Mouse (Mus musculus) midbrain, postnatal 0 days (tissue): ENCODE results near the gene Riok2. TPM values are rescaled to one million over a fixed set of nuclear protein-coding genes. Genes with fewer than 3 reads are reported as not detected.

Source experiments
- ATAC-seq: fragments of 200-750 bp; cut with Nextera tagmentation; 2 replicates; pipeline ENCODE4 v1.8.0; 2017; ENCODE audit warnings: moderate number of reproducible peaks, mild to moderate bottlenecking, moderate TSS enrichment, moderate library complexity; ENCODE audit not compliant: low FRiP score
- DNase-seq: peaks from one replicate; pipeline ENCODE4 v3.0.0-alpha.2; 2015; ENCODE audit warnings: low spot score
- H3K27ac ChIP-seq: fragments of 300-500 bp; sonication (generic); 2 replicates; pipeline ENCODE4 v1.5.1; 2014; ENCODE audit warnings: low read depth, mild to moderate bottlenecking, low read length, mixed read lengths
- H3K27me3 ChIP-seq: fragments of 300-500 bp; sonication (generic); 2 replicates; pipeline ENCODE4 v1.6.1; 2014; ENCODE audit warnings: low read length, control low read depth, mixed read lengths; ENCODE audit not compliant: insufficient read depth
- H3K36me3 ChIP-seq: fragments of 300-500 bp; sonication (generic); 2 replicates; pipeline ENCODE4 v1.6.1; 2014; ENCODE audit warnings: low read length, control low read depth, mixed read lengths; ENCODE audit not compliant: insufficient read depth
- H3K4me1 ChIP-seq: fragments of 300-500 bp; sonication (generic); 2 replicates; pipeline ENCODE4 v1.6.1; 2014; ENCODE audit warnings: mild to moderate bottlenecking, control low read depth, antibody characterized with exemption, low read length, mixed read lengths; ENCODE audit not compliant: insufficient read depth
- H3K4me2 ChIP-seq: fragments of 300-500 bp; sonication (generic); 2 replicates; pipeline ENCODE4 v1.6.1; 2014; ENCODE audit warnings: low read depth, mild to moderate bottlenecking, low read length, mixed read lengths; ENCODE audit not compliant: poor library complexity, severe bottlenecking
- H3K4me3 ChIP-seq: fragments of 300-500 bp; sonication (generic); 2 replicates; pipeline ENCODE4 v1.5.1; 2014; ENCODE audit warnings: low read depth, mild to moderate bottlenecking, low read length, moderate library complexity
- H3K9ac ChIP-seq: fragments of 300-500 bp; sonication (generic); replicated peaks from 2 replicates; pipeline ENCODE4 v1.6.1; 2014; ENCODE audit warnings: mild to moderate bottlenecking, low read length, moderate library complexity, mixed read lengths; ENCODE audit not compliant: poor library complexity, severe bottlenecking
- H3K9me3 ChIP-seq: fragments of 300-500 bp; sonication (generic); 2 replicates; pipeline ENCODE4 v1.6.1; 2016; ENCODE audit warnings: low read length, control low read depth
- CTCF ChIP-seq: IDR thresholded peaks from 2 replicates; pipeline ENCODE4 v1.5.1; 2016; ENCODE audit warnings: antibody characterized with exemption, mild to moderate bottlenecking
- WGBS: fragments of 180-500 bp; shearing (Covaris S2); extraction: QIAGEN DNeasy Blood & Tissue Kit; methylation state at CpG from one replicate; pipeline ENCODE4 v1.1.7; 2014; 5-methylcytosine and 5-hydroxymethylcytosine counted together
- polyA plus RNA-seq: library from polyadenylated mRNA; unstranded; fragments of >200 nt; fragmentation: Nextera tagmentation; extraction: Ambion mirVana; gene quantifications from 2 replicates; pipeline ENCODE4 v1.2.1, GENCODE M21; 2015
- total RNA-seq: library from RNA; depleted of rRNA; stranded (reverse); fragments of >200 nt; gene quantifications from 2 replicates; pipeline ENCODE4 v1.2.3, GENCODE M21; 2014

Gene Riok2
- total and polyA plus RNA-seq, 2 experiments from 2014 or later = 11.2 to 28.6 TPM

- H3K9ac ChIP-seq = peak overlapping the region; percentile 67
- no peaks in the 10 kb centered on the region for H3K27me3 ChIP-seq
- no peak for TF ChIP-seq CTCF
- no peaks in the 10 kb centered on the region for H3K9me3 ChIP-seq
- H3K27ac ChIP-seq = peak overlapping the region; percentile 72
- 3% methylated on average over 6 of the region's 6 CpGs for WGBS
- H3K4me1 ChIP-seq = peaks cover 6% of the 10 kb centered on the region; the same call in 1 of the 2 replicates
- ATAC-seq (peak; percentile 6; the same call in 1 of the 2 replicates), DNase-seq (no peak)
- 0 out of 2 replicates have a peak, but pooled peaks cover 2% of the 10 kb centered on the region for H3K36me3 ChIP-seq
- H3K4me2 ChIP-seq = peak overlapping the region; percentile 85
- peak overlapping the region; percentile 65 for H3K4me3 ChIP-seq
Measured at GRCm38 (mm10) chr17:17373550-17373917, 575 bp upstream of the Riok2 start.

DNA sequence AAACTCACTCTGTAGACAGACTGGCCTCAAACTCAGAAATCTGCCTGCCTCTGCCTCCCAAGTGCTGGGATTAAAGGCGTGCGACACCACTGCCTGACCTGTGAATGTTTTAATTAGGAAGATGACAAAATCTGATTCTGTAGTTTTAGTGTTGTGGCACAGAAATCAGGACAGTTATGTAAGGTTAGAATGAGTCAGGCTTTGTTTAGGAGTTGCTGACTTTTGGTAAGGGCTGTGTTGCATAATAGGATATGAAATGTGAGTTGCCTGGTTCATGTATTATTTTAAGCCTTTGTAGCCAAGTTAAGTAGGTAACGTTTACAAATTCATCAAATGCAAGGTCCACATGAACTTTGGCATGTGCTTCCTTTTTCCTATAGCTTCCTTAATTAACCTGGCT, 1.5 kb downstream of the Riok2 start:
- peaks cover 6% of the 10 kb centered on the region; the same call in 1 of the 2 replicates for H3K4me1 ChIP-seq
- H3K9me3 ChIP-seq = no peaks in the 10 kb centered on the region
- DNase-seq (no peak), ATAC-seq (no peak)
- H3K4me2 ChIP-seq = peak overlapping the region; percentile 5; the same call in 1 of the 2 replicates
- 91% methylated on average over 3 of the region's 3 CpGs for WGBS
- no peak for TF ChIP-seq CTCF
- H3K36me3 ChIP-seq = 0 out of 2 replicates have a peak, but pooled peaks cover 2% of the 10 kb centered on the region
- no peak overlapping the region for H3K27ac ChIP-seq
- H3K9ac ChIP-seq = peak overlapping the region; percentile 67; the same call in 1 of the 2 replicates
- no peaks in the 10 kb centered on the region for H3K27me3 ChIP-seq
- no peak overlapping the region for H3K4me3 ChIP-seq

DNA sequence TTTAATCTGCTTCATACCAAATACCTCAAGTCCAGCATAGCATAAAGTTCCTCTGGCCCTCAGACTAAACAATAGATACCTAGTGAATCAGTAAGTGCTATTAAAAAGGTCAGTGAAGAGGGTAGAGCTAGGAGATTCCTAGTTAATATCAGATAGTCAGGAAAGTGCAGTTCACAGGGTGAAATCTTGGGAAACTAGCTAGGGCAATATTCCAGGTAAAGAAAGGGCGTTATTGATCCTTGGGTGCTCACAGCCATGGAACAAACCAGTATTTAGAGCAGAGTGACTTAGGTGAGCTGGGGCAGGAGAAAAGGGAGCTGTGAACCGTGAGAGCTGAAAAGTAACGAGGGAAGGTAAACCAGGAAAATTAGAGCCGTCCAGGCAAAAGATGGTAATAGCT, 9.6 kb downstream of the Riok2 start:
- Histone ChIP-seq H3K27me3 (no peaks in the 10 kb centered on the region), H3K27ac (no peak overlapping the region), H3K9ac (no peak overlapping the region), H3K4me3 (no peak overlapping the region), H3K4me1 (no peaks in the 10 kb centered on the region), H3K36me3 (peaks cover 18% of the 10 kb centered on the region), H3K9me3 (no peaks in the 10 kb centered on the region), H3K4me2 (no peak overlapping the region)
- ATAC-seq = no peak
- 95% methylated on average over 4 of the region's 4 CpGs for WGBS
- TF ChIP-seq CTCF = no peak
- DNase-seq = no peak

DNA sequence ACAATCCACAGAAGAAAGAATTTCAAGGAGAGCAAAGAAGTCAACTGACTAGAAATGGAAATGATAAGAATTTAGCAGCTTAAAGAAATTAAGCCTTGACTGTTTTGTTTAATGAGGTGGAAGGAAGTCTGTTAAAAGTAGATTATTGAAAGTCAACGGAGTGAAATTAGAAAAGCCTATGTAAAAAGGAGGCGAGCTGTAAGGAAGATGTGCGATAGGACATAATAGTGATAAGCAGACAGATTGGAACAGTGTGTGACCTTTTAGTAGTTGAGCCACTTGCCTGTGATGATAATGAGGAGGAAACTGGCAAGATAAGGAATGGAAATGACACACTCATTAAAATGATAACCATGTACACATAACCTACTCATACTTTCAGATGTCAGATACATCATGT, 10.4 kb downstream of the Riok2 start:
- WGBS = 96% methylated on average over 3 of the region's 3 CpGs

GRCm38 (mm10) chr17:17386117-17386516, 12.0 kb downstream of the Riok2 start:
- Histone ChIP-seq H3K9ac (no peak overlapping the region), H3K4me3 (no peak overlapping the region), H3K4me1 (no peaks in the 10 kb centered on the region), H3K9me3 (no peaks in the 10 kb centered on the region), H3K4me2 (no peak overlapping the region), H3K36me3 (peaks cover 24% of the 10 kb centered on the region), H3K27ac (no peak overlapping the region), H3K27me3 (no peaks in the 10 kb centered on the region)
- DNase-seq (no peak), ATAC-seq (no peak)
- TF ChIP-seq CTCF = peak; percentile 37
- WGBS = 89% methylated on average over 2 of the region's 2 CpGs

More for the DNA sequence above, 10.4 kb downstream of the Riok2 start:
- no peak overlapping the region for H3K4me2 ChIP-seq
- H3K27ac ChIP-seq = no peak overlapping the region
- no peaks in the 10 kb centered on the region for H3K4me1 ChIP-seq
- no peaks in the 10 kb centered on the region for H3K9me3 ChIP-seq
- H3K27me3 ChIP-seq = no peaks in the 10 kb centered on the region
- DNase-seq = no peak
- no peak for TF ChIP-seq CTCF
- peaks cover 20% of the 10 kb centered on the region for H3K36me3 ChIP-seq
- ATAC-seq = no peak
- no peak overlapping the region for H3K9ac ChIP-seq
- H3K4me3 ChIP-seq = no peak overlapping the region

DNA sequence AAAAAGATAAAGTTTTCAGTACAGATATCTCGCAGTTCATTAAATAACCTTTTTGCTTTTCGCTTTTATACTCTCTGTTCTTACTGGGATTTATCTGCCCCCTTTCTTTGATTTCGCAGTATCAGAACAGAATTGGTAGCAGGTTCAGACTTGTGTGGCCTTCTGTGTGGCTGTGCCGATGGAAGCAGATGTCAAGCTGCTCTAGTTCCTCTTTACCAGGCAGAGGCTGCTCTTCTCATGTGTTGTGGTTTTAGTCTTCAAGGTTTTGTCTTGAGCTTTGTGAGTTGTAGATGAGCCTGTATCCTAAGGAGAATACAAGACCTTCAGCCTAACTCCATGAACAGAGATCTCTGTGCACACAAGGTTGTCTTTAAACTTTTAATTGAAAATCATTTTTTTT, 17.7 kb downstream of the Riok2 start:
- TF ChIP-seq CTCF = no peak
- no peak for DNase-seq
- H3K27ac ChIP-seq = no peak overlapping the region
- no peaks in the 10 kb centered on the region for H3K9me3 ChIP-seq
- no peak overlapping the region for H3K4me2 ChIP-seq
- H3K4me3 ChIP-seq = no peak overlapping the region
- H3K36me3 ChIP-seq = peaks cover 18% of the 10 kb centered on the region
- no peaks in the 10 kb centered on the region for H3K27me3 ChIP-seq
- 95% methylated on average over 4 of the region's 4 CpGs for WGBS
- no peak for ATAC-seq
- H3K4me1 ChIP-seq = no peaks in the 10 kb centered on the region
- no peak overlapping the region for H3K9ac ChIP-seq
